Mouse (Mus musculus): Measurements from ENCODE around the gene Tefm.

GRCm38 (mm10) chr11:80141825-80142521, at the start of gene Tefm:
- TF ChIP-seq POLR2A (IDR thresholded peaks at IDR 0.05; ENCODE audit: low read depth, low read length) (peak; percentile 93), CTCF (IDR thresholded peaks at IDR 0.05; ENCODE audit: borderline replicate concordance, insufficient read depth, low read length) (no peak)
